Mouse (Mus musculus): ENCODE data around the gene Gm13539. TPM values are rescaled to one million over a fixed set of nuclear protein-coding genes. Genes with fewer than 3 reads are reported as not detected.
A peak's percentile ranks its signal among the peaks of the same experiment; 100 is the strongest.
"Not testable (repeated sequence)": the region's sequence is repeated elsewhere in the genome, so short reads cannot be mapped to it uniquely, and the experiment has no call there.

Gm13539 gene
- total RNA-seq (2021), result not detected in 2 replicates
- long read RNA-seq, result 0 reads

DNA sequence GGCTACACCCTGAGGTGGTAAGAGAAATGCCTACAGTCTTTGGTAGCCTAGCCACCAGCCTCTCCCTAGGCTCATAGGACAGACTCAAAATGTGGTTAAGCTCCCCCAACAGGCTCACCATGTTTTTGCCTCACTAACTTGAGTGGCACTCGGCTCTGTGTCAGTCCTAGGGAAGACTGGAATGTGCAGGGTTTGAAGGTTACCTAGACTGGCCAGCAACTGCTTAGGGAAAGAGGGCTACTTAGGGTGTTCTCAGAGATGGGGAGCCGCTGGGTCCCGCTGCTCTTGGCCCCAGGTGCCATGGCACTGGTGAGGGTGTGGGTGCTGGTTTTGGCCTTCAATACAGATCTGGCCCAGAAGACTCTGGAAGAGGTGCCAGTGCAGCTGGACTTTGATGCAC, at the start of gene Gm13539:
TSS of gene Gm13539 (plus strand) at position 301 of the 400 bp plus-strand sequence.
- DNase-seq, result no peak

DNA sequence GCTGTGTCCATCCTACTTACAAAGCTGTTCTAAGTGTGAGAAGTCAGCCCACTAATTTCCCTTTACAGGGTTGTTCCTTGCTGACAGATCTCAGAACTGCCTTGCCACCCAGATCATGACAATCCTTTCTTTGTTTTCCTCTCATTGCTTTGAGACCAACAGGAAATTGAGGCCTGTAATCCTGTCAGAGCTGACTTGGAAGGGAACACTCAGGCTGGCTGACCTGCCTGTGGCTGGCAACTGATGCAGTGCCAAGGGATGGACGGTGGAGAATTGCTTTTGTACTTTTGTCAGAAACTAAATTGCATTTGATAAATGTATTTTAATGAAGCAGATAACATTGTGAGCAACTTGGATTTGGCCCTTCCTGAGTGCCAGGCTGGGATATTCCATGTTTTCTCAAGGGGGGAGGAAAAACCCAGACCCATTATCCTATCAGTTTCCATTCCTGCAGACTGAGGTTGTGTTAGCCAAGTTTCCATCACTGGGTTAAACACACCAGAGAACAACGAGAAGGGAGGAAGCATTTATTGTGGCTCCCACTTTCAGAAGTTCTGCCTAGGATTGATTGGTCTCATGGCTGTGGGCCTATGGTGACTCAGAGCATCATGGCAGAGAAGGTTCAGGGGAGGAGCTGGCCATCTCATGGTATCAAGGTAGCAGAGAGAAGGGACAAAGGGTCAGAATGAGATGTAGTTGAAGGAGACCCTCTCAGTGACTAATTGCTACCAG, 48.7 kb upstream of the Gm13539 start:
- no peak for DNase-seq

DNA sequence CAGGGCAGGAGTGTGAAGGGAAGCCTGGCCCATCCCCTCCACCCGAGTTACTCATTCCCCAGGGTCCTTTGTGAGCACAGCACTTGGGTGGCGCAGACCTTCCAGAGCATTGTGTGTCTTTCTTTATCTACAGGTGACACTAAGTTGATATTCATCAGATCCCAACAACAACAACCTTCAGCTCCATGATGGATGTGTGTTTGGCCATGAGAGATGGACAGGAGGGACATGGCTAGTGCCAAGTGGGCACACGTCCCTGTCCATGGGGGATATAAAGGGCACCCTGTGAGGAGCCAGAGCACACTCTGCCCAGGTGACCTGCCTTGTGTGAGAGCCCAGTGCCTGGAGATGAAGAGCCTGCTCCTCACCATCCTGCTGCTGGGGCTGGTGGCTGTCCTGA, 45.3 kb upstream of the Gm13539 start, which contains the start of gene Obp2b:
TSS of gene Obp2b (plus strand) at position 301 of the 400 bp plus-strand sequence.
- DNase-seq, result not testable (repeated sequence)

- no peak for DNase-seq
Measured at GRCm38 (mm10) chr2:25741671-25742070, 40.4 kb upstream of the Gm13539 start.

DNA sequence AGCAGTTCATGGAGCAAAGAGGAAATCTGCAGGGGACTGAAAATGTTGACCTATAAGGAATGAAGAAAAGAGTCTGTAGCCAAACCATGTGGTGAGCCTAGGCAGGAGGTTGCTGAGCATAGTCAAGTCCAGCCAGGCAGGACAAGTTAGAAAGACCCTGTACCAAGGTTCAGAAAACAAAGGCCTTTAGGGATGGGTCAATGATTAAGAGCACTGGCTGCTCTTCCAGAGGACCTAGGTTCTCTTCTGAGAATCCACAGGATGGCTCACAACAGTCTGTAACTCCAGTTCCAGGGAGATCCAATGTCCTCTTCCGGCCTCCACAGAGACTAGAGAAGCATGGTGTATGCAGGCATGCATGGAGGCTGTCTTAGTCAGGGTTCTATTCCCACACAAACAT, 27.9 kb upstream of the Gm13539 start:
- DNase-seq, result no peak

GRCm38 (mm10) chr2:25758064-25758625, 23.9 kb upstream of the Gm13539 start:
- DNase-seq, result no peak

DNA sequence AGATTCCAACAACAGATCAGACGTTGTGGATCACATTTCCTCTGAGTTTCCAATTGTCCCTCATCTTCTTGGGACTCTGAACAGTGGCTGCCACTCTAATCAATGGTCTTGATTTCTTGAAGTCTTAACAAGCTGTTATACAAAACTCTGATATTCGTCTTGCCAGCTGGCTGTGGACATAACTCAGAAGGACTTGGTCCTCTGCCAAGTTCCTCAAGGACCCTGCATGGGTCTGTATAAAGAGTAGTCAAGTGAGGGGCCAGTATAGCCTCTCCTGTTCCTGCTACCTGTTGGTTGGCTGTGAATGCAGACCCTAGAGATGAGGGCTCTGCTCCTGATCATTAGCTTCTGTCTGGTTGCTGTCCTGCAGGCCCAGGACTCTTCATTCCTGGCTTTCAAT, 16.8 kb upstream of the Gm13539 start, which contains the start of gene Lcn3:
TSS of gene Lcn3 (plus strand) at position 301 of the 400 bp plus-strand sequence.
- DNase-seq, result no peak

DNA sequence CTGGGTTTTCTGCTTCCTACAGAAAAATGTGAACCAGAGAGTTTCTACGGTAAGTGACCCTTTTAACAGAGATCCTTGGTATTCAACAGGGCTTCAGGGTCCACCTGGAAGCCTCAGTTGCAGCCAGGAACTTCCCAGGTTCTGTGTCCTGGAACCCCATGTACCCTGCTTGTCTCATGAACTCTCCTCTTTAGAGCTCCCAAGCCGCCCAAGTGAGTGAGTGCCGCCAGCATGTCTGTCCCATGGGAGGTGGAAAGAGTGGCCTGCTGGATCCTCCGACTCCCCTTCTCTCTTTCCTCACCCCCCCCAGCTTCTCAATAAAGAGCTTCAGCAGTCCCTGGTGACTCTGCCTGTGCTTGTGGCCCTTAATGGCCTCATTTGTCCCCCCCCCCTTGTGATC, 14.3 kb upstream of the Gm13539 start:
- no peak for DNase-seq

DNA sequence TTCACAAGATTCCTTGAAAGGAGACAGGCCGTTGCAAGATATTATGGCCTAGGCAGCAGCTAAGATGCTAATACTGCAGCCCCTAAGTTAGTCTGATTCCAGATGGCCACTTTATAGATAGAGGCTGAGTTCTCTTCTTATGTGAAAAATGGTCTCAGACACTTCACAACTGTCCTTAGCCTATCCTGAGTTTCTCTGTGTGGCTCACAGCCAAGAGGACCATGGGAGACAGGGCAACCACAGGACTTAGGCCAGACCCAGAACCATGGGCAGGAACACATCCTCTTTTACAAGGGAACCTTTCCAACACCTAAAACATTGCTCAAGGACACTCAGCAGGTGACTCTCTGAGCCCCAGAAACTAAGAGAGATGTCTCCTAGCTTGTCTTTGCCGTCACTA, 8.6 kb upstream of the Gm13539 start:
- DNase-seq, result peak; percentile 11

- no peak for DNase-seq
Measured at GRCm38 (mm10) chr2:25774640-25775039, 7.4 kb upstream of the Gm13539 start.

GRCm38 (mm10) chr2:25775991-25776390, 6.1 kb upstream of the Gm13539 start:
- DNase-seq, result peak; percentile 9

- no peak for DNase-seq
Measured at GRCm38 (mm10) chr2:25776717-25777116, 5.3 kb upstream of the Gm13539 start, which contains the start of gene Lcn11. TSS of gene Lcn11 (plus strand) at chr2:25777017.

GRCm38 (mm10) chr2:25779076-25779475, 3.0 kb upstream of the Gm13539 start:
- DNase-seq, result no peak

DNA sequence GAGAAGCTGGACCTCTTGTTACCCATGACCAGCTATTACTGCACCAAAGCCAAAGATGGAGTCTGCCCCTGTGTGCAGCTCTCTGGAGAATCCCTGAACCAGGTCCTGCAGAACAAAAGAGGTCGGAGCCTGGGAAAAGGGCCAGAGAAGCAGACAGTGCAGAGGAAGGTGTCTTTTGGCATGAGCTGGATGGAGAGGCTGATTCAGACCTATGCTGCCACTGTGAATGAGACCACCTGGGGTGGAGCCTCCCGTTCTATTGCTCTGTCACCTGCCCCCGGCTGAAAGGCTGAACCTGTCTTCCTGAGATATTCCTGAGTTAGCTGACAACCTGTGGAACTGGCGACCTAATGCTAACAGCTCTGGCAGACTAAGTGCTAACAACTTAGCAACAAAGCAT, 1.1 kb upstream of the Gm13539 start:
- no peak for DNase-seq

GRCm38 (mm10) chr2:25785573-25786322, 3.7 kb downstream of the Gm13539 start:
- no peak for DNase-seq

DNA sequence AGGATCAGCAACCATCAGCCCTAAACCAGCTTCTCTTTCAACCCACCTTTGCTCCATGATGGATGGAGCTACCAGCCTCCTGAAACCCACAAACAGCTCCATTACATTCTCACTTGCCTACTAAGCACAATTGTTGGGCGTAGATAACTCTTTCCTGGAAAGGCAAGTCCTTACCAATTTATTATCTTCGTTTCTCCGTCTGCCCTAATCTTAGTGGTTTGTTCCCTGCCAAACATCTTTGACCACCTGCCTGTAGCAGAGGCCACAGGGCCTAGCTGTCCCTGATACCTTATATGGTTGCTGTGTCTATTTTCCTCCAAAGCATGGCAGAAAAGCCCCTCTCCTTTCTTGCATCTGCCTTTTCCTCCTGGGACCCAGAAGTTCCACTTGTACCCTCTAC, 7.0 kb downstream of the Gm13539 start:
- DNase-seq, result no peak

DNA sequence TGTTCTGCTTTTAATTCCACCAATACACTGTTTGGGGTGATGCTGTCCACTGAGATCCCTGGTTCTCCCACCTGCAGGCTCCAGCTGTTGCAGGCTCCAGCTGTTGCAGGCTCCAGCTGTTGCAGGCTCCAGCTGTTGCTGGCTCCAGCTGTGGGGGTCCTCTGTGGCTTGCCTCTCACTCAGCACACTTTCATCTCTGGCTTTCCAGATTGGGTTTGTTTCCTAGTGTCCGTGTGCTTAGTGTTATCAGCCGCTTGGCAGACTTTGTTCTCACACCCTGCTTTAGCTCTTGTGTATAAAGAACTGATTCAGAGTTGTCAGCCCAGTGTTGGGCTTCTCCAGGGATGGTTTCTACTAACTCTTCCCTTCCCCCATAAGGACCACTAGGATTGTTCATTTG, 15.6 kb downstream of the Gm13539 start:
- no peak for DNase-seq

- no peak for DNase-seq
Measured at GRCm38 (mm10) chr2:25798065-25798464, 16.0 kb downstream of the Gm13539 start.

DNA sequence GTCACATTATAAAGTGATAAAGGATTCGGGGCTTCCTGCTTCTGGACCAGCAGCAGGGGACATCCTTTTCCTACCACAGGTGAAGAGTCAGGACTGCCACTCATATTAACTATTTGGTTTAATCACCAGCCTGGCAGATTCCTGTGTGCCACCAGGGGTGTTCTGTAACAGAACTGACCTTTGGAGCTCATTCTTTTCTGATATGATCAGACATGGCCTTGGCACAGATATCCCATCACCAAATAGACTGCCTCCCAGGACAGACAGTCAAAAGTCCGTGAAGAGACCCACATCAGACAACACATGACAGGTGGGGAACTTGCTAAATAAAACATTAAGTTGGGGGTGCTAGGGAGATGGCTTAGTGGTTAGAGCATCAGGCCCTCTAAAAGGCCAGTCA, 29.7 kb downstream of the Gm13539 start:
- no peak for DNase-seq

DNA sequence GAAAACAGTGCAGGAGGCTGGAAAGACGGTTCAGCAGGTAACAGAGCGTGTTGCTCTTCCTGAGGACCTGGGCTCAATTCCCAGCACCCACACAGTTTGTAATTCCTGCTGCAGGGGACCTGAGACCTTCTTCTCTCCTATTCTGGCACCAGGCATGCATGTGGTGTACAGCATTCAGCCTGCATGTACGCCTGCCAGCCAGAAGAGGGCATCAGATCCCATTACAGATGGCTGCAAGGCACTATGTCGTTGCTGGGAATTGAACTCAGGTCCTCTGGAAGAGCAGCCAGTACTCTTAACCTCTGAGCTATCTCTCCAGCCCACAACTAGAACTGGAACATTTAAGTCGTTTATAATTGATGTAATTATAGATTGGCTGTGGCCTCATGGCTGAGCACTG, 31.3 kb downstream of the Gm13539 start:
- no peak for DNase-seq

GRCm38 (mm10) chr2:25815748-25816147, 33.7 kb downstream of the Gm13539 start, which contains the start of gene Glt6d1:
TSS of gene Glt6d1 (minus strand) at chr2:25815848.
- not testable (repeated sequence) for DNase-seq

GRCm38 (mm10) chr2:25822806-25823205, 40.7 kb downstream of the Gm13539 start, which contains the start of gene Lcn9:
TSS of gene Lcn9 (plus strand) at chr2:25823153.
- no peak for DNase-seq

GRCm38 (mm10) chr2:25824751-25825150, 42.7 kb downstream of the Gm13539 start:
- DNase-seq, result no peak
